ENCODE assay signal across 9 mouse cellular contexts in the genomic region with DNA sequence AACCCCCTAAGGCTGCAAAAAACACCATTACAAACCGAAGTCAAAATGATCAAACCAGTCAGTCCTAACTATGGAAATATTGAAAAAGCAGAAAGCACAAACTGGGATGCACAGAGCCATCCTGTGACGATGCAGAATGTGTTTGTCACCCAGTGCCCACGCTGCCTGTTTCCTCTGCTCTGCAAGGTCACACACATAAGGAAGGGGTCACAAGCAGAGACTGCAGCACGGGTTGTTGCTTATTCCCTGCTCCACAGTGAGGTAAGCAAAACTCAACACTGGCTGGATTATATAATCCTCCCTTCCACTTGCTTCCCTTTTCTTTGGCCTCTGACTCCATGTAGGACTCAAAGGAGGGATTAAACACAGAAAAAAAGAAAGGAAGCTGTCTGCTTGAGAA. TPM values are rescaled to one million over a fixed set of nuclear protein-coding genes. Genes with fewer than 3 reads are reported as not detected.
DNase-seq lines count a peak whose midpoint lies in the region; ATAC-seq and TF ChIP-seq lines count a peak whose summit lies in the region.
"Had no signal": no experiment of that assay in that cellular context is flagged by ENCODE, and none has a peak within 500 bp of the region (broad histone marks: within the 10 kb centered on the region; RNA-seq: fewer than 3 reads in every experiment).

No protein-coding gene starts in this region.

- WGBS in heart, embryonic 14.5 days = 36% methylated on average over 4 of the region's 4 CpGs
- 55% methylated on average over 4 of the region's 4 CpGs for WGBS in lung, embryonic 15.5 days
- WGBS in hindbrain, postnatal 0 days = 66% methylated on average over 4 of the region's 4 CpGs
- WGBS in olfactory bulb, adult 2 months = 31% methylated on average over 4 of the region's 4 CpGs

- peaks cover 39% of the 10 kb centered on the region for H3K36me3 ChIP-seq in heart, embryonic 14.5 days (ENCODE audit: control insufficient read depth, insufficient read depth, low read length)
- peaks cover 25% of the 10 kb centered on the region for H3K36me3 ChIP-seq in lung, embryonic 15.5 days
- H3K36me3 ChIP-seq in hindbrain, postnatal 0 days (ENCODE audit: insufficient read depth, low read length) = peaks cover 3% of the 10 kb centered on the region; the same call in 1 of the 2 replicates

- no peak for TF ChIP-seq POLR2A in olfactory bulb, adult 2 months (IDR thresholded peaks at IDR 0.05; ENCODE audit: insufficient read depth, low read depth, low read length)

- no peak for ATAC-seq in heart, embryonic 14.5 days (ENCODE audit: insufficient number of reproducible peaks, insufficient read depth, low FRiP score, low read depth)
- ATAC-seq in lung, embryonic 15.5 days (ENCODE audit: borderline replicate concordance, extremely low read depth, low FRiP score, low TSS enrichment) = no peak
- no peak for ATAC-seq in hindbrain, postnatal 0 days

- TF ChIP-seq CTCF in hindbrain, postnatal 0 days (IDR thresholded peaks at IDR 0.05; ENCODE audit: low read depth) = no peak
- TF ChIP-seq CTCF in olfactory bulb, adult 2 months (IDR thresholded peaks at IDR 0.05; ENCODE audit: insufficient read depth, low read depth, low read length) = no peak

- peaks cover 11 to 43% of the 10 kb centered on the region in 2 experiments for H3K4me1 ChIP-seq in heart, embryonic 14.5 days (ENCODE audit: control insufficient read depth in 2 of 2, insufficient read depth in 2 of 2, low read length in 2 of 2)
- H3K4me1 ChIP-seq in lung, embryonic 15.5 days = peaks cover 47% of the 10 kb centered on the region
- H3K4me1 ChIP-seq in hindbrain, postnatal 0 days (ENCODE audit: insufficient read depth, low read length) = peaks cover 13% of the 10 kb centered on the region
- peaks cover 11% of the 10 kb centered on the region for H3K4me1 ChIP-seq in olfactory bulb, adult 2 months (ENCODE audit: control insufficient read depth, insufficient read depth, low read length)

- no peaks in the 10 kb centered on the region for H3K9me3 ChIP-seq in heart, embryonic 14.5 days (ENCODE audit: control insufficient read depth, low read length)
- no peaks in the 10 kb centered on the region for H3K9me3 ChIP-seq in lung, embryonic 15.5 days
- H3K9me3 ChIP-seq in hindbrain, postnatal 0 days (ENCODE audit: low read length) = no peaks in the 10 kb centered on the region
- H3K9me3 ChIP-seq: G1E had no signal

- peak overlapping the region; percentile 69 for H3K4me2 ChIP-seq in heart, embryonic 14.5 days (ENCODE audit: low read length)
- H3K4me2 ChIP-seq in lung, embryonic 15.5 days = 0 out of 2 replicates have a peak overlapping the region, but pooled peaks have one; percentile 58
- peak overlapping the region; percentile 74 for H3K4me2 ChIP-seq in hindbrain, postnatal 0 days (ENCODE audit: low read depth, low read length)

- intact Hi-C loops in heart, postnatal 36 days (cut with DNase I) = no loop called here

- peak overlapping the region in 1 of 2 experiments; percentile 99; a peak in 1 of 4 replicates for H3K4me3 ChIP-seq in heart, embryonic 14.5 days (ENCODE audit: control insufficient read depth in 1 of 2, insufficient read depth in 1 of 2, low read depth in 1 of 2, low read length in 2 of 2)
- no peak overlapping the region for H3K4me3 ChIP-seq in lung, embryonic 15.5 days
- H3K4me3 ChIP-seq in hindbrain, postnatal 0 days (ENCODE audit: low read length) = no peak overlapping the region
- H3K4me3 ChIP-seq in olfactory bulb, adult 2 months (ENCODE audit: insufficient read depth, low read depth, low read length) = peak overlapping the region; percentile 47

- H3K27me3 ChIP-seq in heart, embryonic 14.5 days (ENCODE audit: control insufficient read depth, insufficient read depth, low read length) = no peaks in the 10 kb centered on the region
- no peaks in the 10 kb centered on the region for H3K27me3 ChIP-seq in lung, embryonic 15.5 days
- no peaks in the 10 kb centered on the region for H3K27me3 ChIP-seq in hindbrain, postnatal 0 days (ENCODE audit: insufficient read depth, low read length)

- H3K9ac ChIP-seq in heart, embryonic 14.5 days (ENCODE audit: low read length) = peak overlapping the region; percentile 45; the same call in 1 of the 2 replicates
- H3K9ac ChIP-seq in lung, embryonic 15.5 days = no peak overlapping the region
- H3K9ac ChIP-seq in hindbrain, postnatal 0 days (replicated peaks; ENCODE audit: low read length) = no peak overlapping the region

- DNase-seq in heart, postnatal 36 days = no peak
- DNase-seq in lung, postnatal 10 days = no peak
- no peak for DNase-seq in hindbrain, postnatal 0 days (ENCODE audit: low spot score)
- DNase-seq in adrenal gland, postnatal 14 days = no peak
- DNase-seq: adrenal gland, postnatal 10 days had no signal

- peak overlapping the region; percentile 40 to 63; a peak in 2 of 4 replicates for H3K27ac ChIP-seq in heart, embryonic 14.5 days (replicated peaks in 1 of 2; ENCODE audit: control insufficient read depth in 1 of 2, insufficient read depth in 1 of 2, low read depth in 2 of 2, low read length in 2 of 2)
- no peak overlapping the region for H3K27ac ChIP-seq in lung, embryonic 15.5 days
- no peak overlapping the region for H3K27ac ChIP-seq in hindbrain, postnatal 0 days
- H3K27ac ChIP-seq in olfactory bulb, adult 2 months (ENCODE audit: insufficient read depth, low read depth, low read length) = peak overlapping the region; percentile 97

RNA-seq across cellular contexts. Expression of a gene that starts 3.5 kb away (rescaled TPM):
- 843 and 883 TPM in 2 replicates for polyA plus RNA-seq in heart, embryonic 14.5 days (2014; fragmentation: Nextera tagmentation; extraction: Ambion mirVana)
- total RNA-seq in heart, postnatal 36 days (2021) = 100 to 1,000 TPM; 753 to 767 TPM
- polyA plus RNA-seq in lung, embryonic 15.5 days (2015; fragmentation: Nextera tagmentation; extraction: Ambion mirVana) = 797 and 873 TPM in 2 replicates
- total RNA-seq in hindbrain, postnatal 0 days (2014; rRNA removed) = 446 TPM in 2 replicates
- polyA plus RNA-seq in hindbrain, postnatal 0 days (2015; fragmentation: Nextera tagmentation; extraction: Ambion mirVana) = 1,059 and 1,161 TPM in 2 replicates
- 469 and 510 TPM in 2 replicates for polyA plus RNA-seq in olfactory bulb, adult 2 months (2012; ENCODE audit: insufficient read depth, insufficient read length, low replicate concordance, missing spikeins)
- total RNA-seq in adrenal gland, postnatal 14 days (2021) = 848 and 849 TPM in 2 replicates

RNA-seq across cellular contexts. Expression of a gene that starts 55.9 kb away (rescaled TPM):
- 17.7 and 22.9 TPM in 2 replicates for polyA plus RNA-seq in heart, embryonic 14.5 days (2014; fragmentation: Nextera tagmentation; extraction: Ambion mirVana)
- 10 to 100 TPM; 20.9 to 22.2 TPM for total RNA-seq in heart, postnatal 36 days (2021)
- 14.5 and 18.4 TPM in 2 replicates for polyA plus RNA-seq in lung, embryonic 15.5 days (2015; fragmentation: Nextera tagmentation; extraction: Ambion mirVana)
- 23.9 and 31.8 TPM in 2 replicates for total RNA-seq in hindbrain, postnatal 0 days (2014; rRNA removed)
- 18.1 and 19.6 TPM in 2 replicates for polyA plus RNA-seq in hindbrain, postnatal 0 days (2015; fragmentation: Nextera tagmentation; extraction: Ambion mirVana)
- 65.2 TPM in 1 of 2 replicates, not detected in the other for polyA plus RNA-seq in olfactory bulb, adult 2 months (2012; ENCODE audit: insufficient read depth, insufficient read length, low replicate concordance, missing spikeins)
- 25.8 and 27.1 TPM in 2 replicates for total RNA-seq in adrenal gland, postnatal 14 days (2021)

Comparison
In these comparisons a context has a peak if more than half of its experiments do, and no peak if none do; other contexts are left out.
1. H3K27ac ChIP-seq: peak in heart, embryonic 14.5 days (2 of 2) and olfactory bulb, adult 2 months (single experiment); none in lung, embryonic 15.5 days (single experiment) and hindbrain, postnatal 0 days (single experiment).
2. Peak in every context shown above with its lines, with median percentiles within 50 percentile points of each other: H3K4me2 ChIP-seq.